Mouse (Mus musculus) small intestine, adult 2 months (tissue): ENCODE data around the gene Slc25a35. TPM values are rescaled to one million over a fixed set of nuclear protein-coding genes. Genes with fewer than 3 reads are reported as not detected.

Source experiments
- H3K27ac ChIP-seq: fragments of 200-500 bp; 2 replicates; pipeline ENCODE4 v1.5.1; 2012; ENCODE audit warnings: low read depth, low read length, control low read depth, inconsistent platforms; ENCODE audit not compliant: insufficient read depth
- H3K27me3 ChIP-seq: fragments of 200-500 bp; 2 replicates; pipeline ENCODE4 v1.6.1; 2012; ENCODE audit warnings: mild to moderate bottlenecking, moderate library complexity, low read length, inconsistent platforms; ENCODE audit not compliant: control insufficient read depth, insufficient read depth
- H3K36me3 ChIP-seq: fragments of 200-500 bp; 2 replicates; pipeline ENCODE4 v1.6.1; 2012; ENCODE audit warnings: mild to moderate bottlenecking, low read length, control low read depth, inconsistent platforms; ENCODE audit not compliant: control insufficient read depth, insufficient read depth
- H3K4me1 ChIP-seq: fragments of 200-500 bp; 2 replicates; pipeline ENCODE4 v1.6.1; 2012; ENCODE audit warnings: low read length, inconsistent platforms, mixed read lengths; ENCODE audit not compliant: control insufficient read depth, insufficient read depth, insufficient read length
- H3K4me3 ChIP-seq: fragments of 200-500 bp; 2 replicates; pipeline ENCODE4 v1.5.1; 2012; ENCODE audit warnings: low read depth, mild to moderate bottlenecking, control low read depth, inconsistent platforms, low read length, moderate library complexity
- CTCF ChIP-seq: fragments of 200-500 bp; IDR thresholded peaks from 2 replicates; pipeline ENCODE4 v1.5.1; 2012; ENCODE audit warnings: low read depth, mild to moderate bottlenecking, control low read depth, inconsistent platforms, low read length, moderate library complexity, mixed read lengths; ENCODE audit not compliant: insufficient replicate concordance, insufficient read length; ENCODE audit errors: extremely low read depth
- POLR2A ChIP-seq: fragments of 200-500 bp; IDR thresholded peaks from 2 replicates; pipeline ENCODE4 v1.6.1; 2012; ENCODE audit warnings: low read depth, mild to moderate bottlenecking, control low read depth, inconsistent platforms, low read length, moderate library complexity
- WGBS: fragments of 180-500 bp; shearing (Covaris S2); methylation state at CpG from one replicate; pipeline ENCODE4 v1.1.7; 2018; 5-methylcytosine and 5-hydroxymethylcytosine counted together
- polyA plus RNA-seq: library from polyadenylated mRNA; depleted of rRNA; stranded (reverse); fragments of >200 nt; gene quantifications from 2 replicates; pipeline ENCODE4 v1.2.3, GENCODE M21; 2012

Slc25a35 gene
- polyA plus RNA-seq, 1 experiment, result 21.5 TPM

DNA sequence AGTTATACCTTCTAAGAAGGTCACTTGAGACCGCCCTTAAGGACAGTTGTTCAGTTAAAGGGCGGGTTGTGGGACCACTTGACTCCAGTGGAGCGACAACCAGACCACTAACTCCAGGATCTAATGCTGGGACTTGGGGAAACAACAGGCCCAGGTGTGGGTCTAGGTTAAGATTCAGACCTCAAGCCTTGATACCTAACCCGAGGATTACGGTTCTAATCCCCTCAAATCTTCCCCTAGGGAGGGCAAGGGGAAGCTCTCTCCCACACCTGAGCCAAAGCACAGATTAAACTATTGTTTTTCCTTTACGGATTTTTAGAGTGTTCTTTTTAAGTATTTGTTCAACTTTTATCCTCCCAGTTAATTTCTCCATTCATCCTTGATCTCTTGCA, 6.1 kb downstream of the Slc25a35 start:
- Histone ChIP-seq H3K4me3 (peak overlapping the region; percentile 73), H3K36me3 (no peaks in the 10 kb centered on the region), H3K27me3 (no peaks in the 10 kb centered on the region), H3K27ac (no peak overlapping the region), H3K4me1 (peaks cover 15% of the 10 kb centered on the region)
- TF ChIP-seq POLR2A (no peak), CTCF (no peak)
- WGBS, result 33% methylated on average over 6 of the region's 6 CpGs

DNA sequence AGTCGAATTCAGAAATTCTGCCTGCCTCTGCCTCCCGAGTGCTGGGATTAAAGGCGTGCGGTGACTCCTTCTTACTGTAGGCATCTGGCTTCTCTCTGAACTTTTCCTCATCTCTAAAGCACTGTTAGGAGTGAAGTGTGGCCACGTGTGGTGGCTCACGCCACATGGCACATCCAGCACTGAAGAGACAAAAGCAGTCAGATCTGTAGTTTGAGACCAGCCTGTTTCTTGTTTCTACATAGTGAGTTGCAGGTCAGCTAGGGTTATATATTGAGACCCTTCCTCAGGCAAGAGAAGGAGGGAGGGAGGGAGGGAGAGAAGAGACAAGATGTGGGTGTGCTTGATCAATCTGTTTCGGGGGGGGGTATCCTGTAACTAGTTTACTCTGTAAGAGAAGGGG, 7.2 kb downstream of the Slc25a35 start, which contains the start of gene Rangrf:
TSS of gene Rangrf (minus strand) at position 101 of the 400 bp plus-strand sequence.
- Histone ChIP-seq H3K27me3 (no peaks in the 10 kb centered on the region), H3K4me3 (peak within 1 kb of the TSS; percentile 73), H3K27ac (no peak within 1 kb of the TSS), H3K36me3 (no peaks in the 10 kb centered on the region), H3K4me1 (peaks cover 15% of the 10 kb centered on the region)
- 86% methylated on average over 7 of the region's 7 CpGs for WGBS
- no peak for TF ChIP-seq POLR2A
- no peak for TF ChIP-seq CTCF

GRCm38 (mm10) chr11:68975601-68976000, 7.7 kb downstream of the Slc25a35 start:
- no peak overlapping the region for H3K27ac ChIP-seq

DNA sequence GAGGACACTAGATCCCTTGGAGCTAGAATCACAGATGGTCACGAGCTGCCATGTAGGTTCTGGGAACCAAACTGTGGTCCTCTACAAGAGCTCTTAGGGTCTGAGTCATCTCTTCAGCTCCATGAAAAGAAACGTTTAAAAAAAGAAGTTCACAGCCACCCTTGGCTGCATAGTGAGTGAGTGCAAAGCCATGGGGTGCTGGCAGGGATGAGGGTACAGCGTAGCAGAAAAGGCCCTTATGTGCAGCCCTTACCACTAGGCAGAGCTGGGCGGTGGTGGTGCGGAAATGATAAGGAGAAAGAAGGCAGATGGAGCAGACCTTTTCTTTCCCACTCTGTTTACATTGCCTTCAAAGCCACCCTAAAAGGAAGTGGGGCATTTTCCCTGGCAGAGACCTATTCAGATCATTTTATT, 11.4 kb downstream of the Slc25a35 start:
- TF ChIP-seq CTCF (no peak), POLR2A (no peak)
- Histone ChIP-seq H3K4me1 (peaks cover 7% of the 10 kb centered on the region; the same call in 1 of the 2 replicates), H3K36me3 (no peaks in the 10 kb centered on the region), H3K4me3 (no peak overlapping the region), H3K27ac (peak overlapping the region; percentile 46), H3K27me3 (no peaks in the 10 kb centered on the region)
- WGBS, result 25% methylated on average over 5 of the region's 5 CpGs

More at GRCm38 (mm10) chr11:68975601-68976000, 7.7 kb downstream of the Slc25a35 start:
- H3K27me3 ChIP-seq, result no peaks in the 10 kb centered on the region
- peaks cover 17% of the 10 kb centered on the region for H3K4me1 ChIP-seq
- TF ChIP-seq POLR2A (no peak), CTCF (no peak)
- no peak overlapping the region for H3K4me3 ChIP-seq
- no peaks in the 10 kb centered on the region for H3K36me3 ChIP-seq
- WGBS, result 92% methylated on average over 1 of the region's 1 CpGs

- peaks cover 5% of the 10 kb centered on the region; the same call in 1 of the 2 replicates for H3K4me1 ChIP-seq
- H3K27ac ChIP-seq, result peak overlapping the region; percentile 59
- H3K36me3 ChIP-seq, result no peaks in the 10 kb centered on the region
- no peak overlapping the region for H3K4me3 ChIP-seq
- WGBS, result 30% methylated on average over 3 of the region's 3 CpGs
- H3K27me3 ChIP-seq, result no peaks in the 10 kb centered on the region
- TF ChIP-seq CTCF, result no peak
- no peak for TF ChIP-seq POLR2A
Observed at GRCm38 (mm10) chr11:68980919-68981318, 13.0 kb downstream of the Slc25a35 start.

GRCm38 (mm10) chr11:68982639-68983369, 14.9 kb downstream of the Slc25a35 start:
- TF ChIP-seq POLR2A, result no peak
- peak; percentile 79; the same call in 1 of the 2 replicates for TF ChIP-seq CTCF
- Histone ChIP-seq H3K27ac (no peak overlapping the region), H3K4me1 (peaks cover 5% of the 10 kb centered on the region; the same call in 1 of the 2 replicates), H3K27me3 (no peaks in the 10 kb centered on the region), H3K36me3 (peaks cover 7% of the 10 kb centered on the region), H3K4me3 (no peak overlapping the region)
- WGBS, result 24% methylated on average over 4 of the region's 4 CpGs

GRCm38 (mm10) chr11:68987365-68987882, 19.5 kb downstream of the Slc25a35 start:
- Histone ChIP-seq H3K27me3 (no peaks in the 10 kb centered on the region), H3K4me3 (no peak overlapping the region), H3K4me1 (no peaks in the 10 kb centered on the region), H3K27ac (no peak overlapping the region), H3K36me3 (peaks cover 32% of the 10 kb centered on the region)
- TF ChIP-seq POLR2A (no peak), CTCF (no peak)
- 92% methylated on average over 11 of the region's 11 CpGs for WGBS
